Mouse (Mus musculus) B cell, adult 2 months (primary cell): ENCODE data around the gene D11Wsu47e.

Experiments used
- DNase-seq, 2 experiments: peaks; one replicate each; pipeline ENCODE4 v3.0.0; 2022

The D11Wsu47e gene

GRCm38 (mm10) chr11:113705966-113706652, 21.9 kb downstream of the D11Wsu47e start:
- DNase-seq, result no peak

GRCm38 (mm10) chr11:113708629-113709213, 24.5 kb downstream of the D11Wsu47e start:
- no peak for DNase-seq

GRCm38 (mm10) chr11:113709272-113709671, 25.1 kb downstream of the D11Wsu47e start:
- no peak for DNase-seq

GRCm38 (mm10) chr11:113709731-113710256, 25.6 kb downstream of the D11Wsu47e start, which contains the start of gene Cpsf4l:
TSS of gene Cpsf4l (minus strand) at chr11:113710017.
- no peak for DNase-seq

GRCm38 (mm10) chr11:113710257-113710777, 26.1 kb downstream of the D11Wsu47e start:
- DNase-seq, result no peak

GRCm38 (mm10) chr11:113711061-113711460, 26.8 kb downstream of the D11Wsu47e start:
- DNase-seq, result no peak

- no peak for DNase-seq
These were observed 31.0 kb downstream of the D11Wsu47e start for GRCm38 (mm10) chr11:113715078-113715674.

- DNase-seq, result no peak
These were observed 31.9 kb downstream of the D11Wsu47e start for GRCm38 (mm10) chr11:113716132-113716531.

- DNase-seq, result no peak
These were observed 33.7 kb downstream of the D11Wsu47e start for GRCm38 (mm10) chr11:113717767-113718424.

- no peak for DNase-seq
These were observed 38.3 kb downstream of the D11Wsu47e start for GRCm38 (mm10) chr11:113722405-113723090.

GRCm38 (mm10) chr11:113725235-113726048, 41.2 kb downstream of the D11Wsu47e start:
- DNase-seq, result no peak

GRCm38 (mm10) chr11:113726994-113727888, 43.0 kb downstream of the D11Wsu47e start:
- no peak for DNase-seq

- no peak for DNase-seq
These were observed 43.8 kb downstream of the D11Wsu47e start for GRCm38 (mm10) chr11:113727992-113728391.

- no peak for DNase-seq
These were observed 45.0 kb downstream of the D11Wsu47e start for GRCm38 (mm10) chr11:113729239-113729638.

- DNase-seq, result no peak
These were observed 45.7 kb downstream of the D11Wsu47e start for GRCm38 (mm10) chr11:113729917-113730316.

- DNase-seq, result no peak
These were observed 46.7 kb downstream of the D11Wsu47e start for GRCm38 (mm10) chr11:113730879-113731278.

GRCm38 (mm10) chr11:113731945-113732612, 47.9 kb downstream of the D11Wsu47e start:
- no peak for DNase-seq

GRCm38 (mm10) chr11:113733631-113734364, 49.6 kb downstream of the D11Wsu47e start:
- no peak for DNase-seq

- DNase-seq, result no peak
These were observed 50.9 kb downstream of the D11Wsu47e start for GRCm38 (mm10) chr11:113735151-113735550.
